Mouse (Mus musculus): ENCODE results near the gene Ndufaf8.

GRCm38 (mm10) chr11:120067834-120068233 lies 30.9 kb upstream of the Ndufaf8 start:
- TF ChIP-seq CTCF (IDR thresholded peaks at IDR 0.05; ENCODE audit: borderline replicate concordance, control insufficient read depth, extremely low read depth, insufficient read depth, low read length, poor library complexity) (no peak), POLR2A (IDR thresholded peaks at IDR 0.05; ENCODE audit: control insufficient read depth, extremely low read depth, insufficient read depth, low read length, poor library complexity) (no peak)

Data from thymus, adult 2 months (tissue).